Mouse (Mus musculus) adrenal gland, adult 18-20 months (tissue): Measurements from ENCODE around the gene Gcn1l1. TPM values are rescaled to one million over a fixed set of nuclear protein-coding genes. Genes with fewer than 3 reads are reported as not detected.

ENCODE experiments used
- DNase-seq, 2 experiments: peaks; one replicate each; pipeline ENCODE4 v3.0.0; 2021 to 2022; ENCODE audit warnings: low spot score in 2 of 2
- microRNA-seq, 2 experiments: library from miRNA; unstranded; fragments of <30 nt; microRNA quantifications; one replicate each; pipeline ENCODE4 v1.2.0; 2021; ENCODE audit warnings: borderline number of aligned reads in 2 of 2
- total RNA-seq, 2 experiments: library from RNA; stranded (reverse); gene quantifications; 1 replicate in 1 of 2; 2 replicates in 1 of 2; pipeline ENCODE4 v1.2.3; 2021

Gene Gcn1l1
- total RNA-seq, 2 experiments from 2014 or later = 51.7 to 59.0 TPM

GRCm38 (mm10) chr5:115652681-115653575 lies 87.9 kb downstream of the Gcn1l1 start:
- DNase-seq = peak; percentile 100

GRCm38 (mm10) chr5:115653776-115654175 lies 88.7 kb downstream of the Gcn1l1 start:
- no peak for DNase-seq

- no peak for DNase-seq
Observed at GRCm38 (mm10) chr5:115656677-115657076, 91.6 kb downstream of the Gcn1l1 start.

GRCm38 (mm10) chr5:115657234-115657633 lies 92.2 kb downstream of the Gcn1l1 start:
- DNase-seq = no peak

GRCm38 (mm10) chr5:115658352-115658751 lies 93.3 kb downstream of the Gcn1l1 start:
- no peak for DNase-seq

GRCm38 (mm10) chr5:115662658-115663057 lies 97.6 kb downstream of the Gcn1l1 start:
- DNase-seq = no peak

- no peak for DNase-seq
Observed at GRCm38 (mm10) chr5:115666366-115667065, 101.5 kb downstream of the Gcn1l1 start.

- no peak for DNase-seq
Observed at GRCm38 (mm10) chr5:115667210-115667609, 102.2 kb downstream of the Gcn1l1 start.

- DNase-seq = no peak
Observed at GRCm38 (mm10) chr5:115667894-115668293, 102.8 kb downstream of the Gcn1l1 start.

GRCm38 (mm10) chr5:115668986-115669385 lies 103.9 kb downstream of the Gcn1l1 start:
- DNase-seq = no peak

- DNase-seq = no peak
Observed at GRCm38 (mm10) chr5:115669974-115670373, 104.9 kb downstream of the Gcn1l1 start.

GRCm38 (mm10) chr5:115670406-115670805 lies 105.4 kb downstream of the Gcn1l1 start:
- DNase-seq = no peak

- no peak for DNase-seq
Observed at GRCm38 (mm10) chr5:115671846-115672245, 106.8 kb downstream of the Gcn1l1 start.

Small RNAs within 50 kb of the gene (microRNA-seq; reads per million reads assigned to microRNA genes)
- gene Mir7029 (0.47 to 1.2 reads per million in 2 experiments), gene Mir7030 (0 to 0.61 reads per million in 2 experiments)

Other genes starting within 250 kb of the Gcn1l1 start
- 10 to 100 TPM; 67.0 to 70.1 TPM for gene Srsf9, start 238.1 kb upstream of the Gcn1l1 start, total RNA-seq
- 10 to 100 TPM; 18.3 to 22.5 TPM for gene Gatc, start 224.1 kb upstream of the Gcn1l1 start, total RNA-seq
- 10 to 100 TPM; 29.5 to 48.1 TPM for gene Triap1, start 224.0 kb upstream of the Gcn1l1 start, total RNA-seq
- 1,000 to 10,000 TPM; 1,252 to 1,785 TPM for gene Cox6a1, start 216.3 kb upstream of the Gcn1l1 start, total RNA-seq
- gene Msi1, start 135.7 kb upstream of the Gcn1l1 start, total RNA-seq = 10 to 100 TPM; 12.4 to 20.8 TPM
- gene Pla2g1b, start 99.0 kb upstream of the Gcn1l1 start, total RNA-seq = not detected
- 10 to 100 TPM; 18.1 to 21.2 TPM for gene Sirt4, start 80.5 kb upstream of the Gcn1l1 start, total RNA-seq
- 10 to 100 TPM; 34.1 to 42.2 TPM for gene Pxn, start 58.6 kb upstream of the Gcn1l1 start, total RNA-seq
- gene Rplp0, start 5.8 kb upstream of the Gcn1l1 start, total RNA-seq = 100 to 1,000 TPM; 706 to 758 TPM
- gene Rab35, start 66.7 kb downstream of the Gcn1l1 start, total RNA-seq = 10 to 100 TPM; 60.6 to 64.4 TPM
- gene Bicdl1, start 166.4 kb downstream of the Gcn1l1 start, total RNA-seq = 1 to 10 TPM; 6.9 to 9.1 TPM